Mouse (Mus musculus) heart, adult 18-20 months (tissue): ENCODE data around the gene Akr1cl. TPM values are rescaled to one million over a fixed set of nuclear protein-coding genes. Genes with fewer than 3 reads are reported as not detected.

Experiments used
- DNase-seq, 2 experiments: peaks; one replicate each; pipeline ENCODE4 v3.0.0; 2021 to 2022; ENCODE audit warnings: mixed read lengths in 1 of 2
- total RNA-seq, 2 experiments: library from RNA; stranded (reverse); gene quantifications; 2 replicates each; pipeline ENCODE4 v1.2.3; 2021

The Akr1cl gene
- total RNA-seq, 2 experiments from 2014 or later, result 0.21 TPM; not detected in 1

DNA sequence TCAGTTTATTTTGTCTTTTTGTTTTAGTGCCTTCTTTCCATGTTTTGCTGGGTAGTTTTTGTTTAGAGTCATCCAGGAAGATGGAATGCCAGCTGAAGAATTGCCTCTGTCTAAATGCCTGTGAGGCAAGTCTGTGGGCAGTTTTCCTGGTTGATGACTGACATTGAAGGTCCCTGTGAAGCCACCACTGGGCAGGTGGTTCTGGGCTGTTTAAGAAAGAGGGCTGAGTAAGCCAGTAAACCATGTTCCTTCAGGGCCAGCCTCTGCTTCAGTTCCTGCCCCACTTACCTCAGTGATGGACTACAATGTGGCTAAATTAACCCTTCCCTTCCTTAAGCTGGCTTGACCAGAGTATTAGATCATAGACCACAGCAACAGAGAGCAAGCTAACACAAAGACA is 44.4 kb downstream of the Akr1cl start:
- DNase-seq, result no peak

GRCm38 (mm10) chr1:64986120-64986519 is 46.4 kb downstream of the Akr1cl start:
- peak; percentile 47 to 78 for DNase-seq

GRCm38 (mm10) chr1:64983247-64983646 is 49.3 kb downstream of the Akr1cl start:
- DNase-seq, result no peak

- DNase-seq, result no peak
These were observed 54.2 kb downstream of the Akr1cl start for GRCm38 (mm10) chr1:64978321-64978799.

DNA sequence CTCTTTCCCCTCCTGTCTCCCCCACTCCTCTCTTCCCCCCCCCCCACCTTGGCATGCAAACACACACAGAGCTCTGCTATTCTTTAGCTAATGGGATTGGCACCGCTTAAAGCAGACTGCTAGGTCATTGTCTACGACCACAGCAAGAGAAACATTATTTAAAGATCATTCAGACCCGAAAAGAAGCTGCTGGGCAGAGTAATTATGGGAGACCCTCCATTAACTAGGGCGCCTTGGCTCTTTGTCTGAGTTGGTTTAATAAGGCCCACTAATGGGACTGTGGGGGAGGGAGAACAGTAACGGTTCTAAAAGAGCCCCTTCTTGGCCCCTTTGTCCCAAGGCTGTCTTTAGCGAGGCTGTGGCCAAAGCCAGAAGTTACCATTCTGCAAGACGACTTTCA is 57.2 kb downstream of the Akr1cl start:
- DNase-seq, result no peak

DNA sequence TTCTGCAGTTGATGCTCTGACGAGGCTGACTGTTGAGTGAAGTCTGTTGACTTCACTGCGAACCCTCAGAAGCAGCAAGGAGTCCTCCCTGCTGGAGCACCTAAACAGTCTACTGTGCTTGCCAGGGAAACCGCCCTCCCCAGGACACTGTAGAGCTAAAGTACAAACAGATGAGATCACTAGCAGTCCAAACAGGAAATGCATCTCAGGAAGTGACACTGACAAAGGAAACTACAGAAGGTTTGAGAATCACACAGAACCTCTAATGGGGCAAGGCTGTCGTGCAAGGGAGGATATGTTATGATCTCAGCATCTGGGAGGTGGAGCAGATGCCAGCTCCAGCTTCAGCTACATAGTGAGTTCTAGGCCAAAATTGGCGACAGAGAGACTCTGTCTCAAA is 61.9 kb downstream of the Akr1cl start:
- no peak for DNase-seq

Other genes with a start within 250 kb of the Akr1cl start
- 1 to 10 TPM; 6.6 to 7.1 TPM for gene Plekhm3, start 75.9 kb downstream of the Akr1cl start, total RNA-seq
- gene Cryge, start 18.4 kb upstream of the Akr1cl start, total RNA-seq, result not detected
- not detected for gene Crygd, start 30.7 kb upstream of the Akr1cl start, total RNA-seq
- not detected for gene Crygc, start 40.9 kb upstream of the Akr1cl start, total RNA-seq
- not detected for gene Crygb, start 49.5 kb upstream of the Akr1cl start, total RNA-seq
- not detected for gene Cryga, start 70.6 kb upstream of the Akr1cl start, total RNA-seq
- gene Gm28845, start 86.8 kb upstream of the Akr1cl start, total RNA-seq, result not detected
- not detected for gene D630023F18Rik, start 90.5 kb upstream of the Akr1cl start, total RNA-seq
- gene Idh1, start 153.7 kb upstream of the Akr1cl start, total RNA-seq, result 10 to 100 TPM; 68.5 to 84.3 TPM
- 10 to 100 TPM in 1 of 2 experiments, 1 to 10 TPM in 1; 7.8 to 11.5 TPM for gene Pikfyve, start 153.9 kb upstream of the Akr1cl start, total RNA-seq
- not detected for gene Pth2r, start 249.3 kb upstream of the Akr1cl start, total RNA-seq